Mouse (Mus musculus): ENCODE results near the gene Tcf7l1. TPM values are rescaled to one million over a fixed set of nuclear protein-coding genes. Genes with fewer than 3 reads are reported as not detected.
A peak's percentile ranks its signal among the peaks of the same experiment; 100 is the strongest.

Gene Tcf7l1
- total RNA-seq, 2 experiments from 2014 or later = 4.9 to 7.5 TPM

GRCm38 (mm10) chr6:72710897-72711507, 78.1 kb downstream of the Tcf7l1 start:
- TF ChIP-seq CTCF (IDR thresholded peaks at IDR 0.05) = no peak
- no peak for DNase-seq
- intact Hi-C loops (cut with DNase I) = no loop called here
- H3K27ac ChIP-seq = no peak overlapping the region
- H3K4me3 ChIP-seq = no peak overlapping the region

- intact Hi-C loops (cut with DNase I) = no loop called here
- no peak for DNase-seq
These were observed 89.5 kb downstream of the Tcf7l1 start for GRCm38 (mm10) chr6:72699467-72700126.

DNA sequence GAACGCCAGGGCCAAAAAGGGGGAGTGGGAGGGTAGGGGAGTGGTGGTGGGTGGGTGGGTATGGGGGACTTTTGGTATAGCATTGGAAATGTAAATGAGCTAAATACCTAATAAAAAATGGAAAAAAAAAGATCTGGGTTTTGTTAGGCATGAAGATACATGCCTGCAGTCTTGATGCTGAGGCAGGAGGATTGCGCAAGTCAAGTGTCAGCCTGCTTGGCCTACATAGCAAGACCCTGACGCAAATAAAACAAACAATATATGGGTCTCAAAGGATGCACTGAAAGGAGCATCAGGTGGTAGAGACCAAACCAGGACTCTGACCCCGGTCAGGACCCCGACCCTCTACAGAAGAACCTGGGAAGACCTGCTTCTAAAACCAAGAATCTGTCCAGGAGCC, 90.5 kb downstream of the Tcf7l1 start:
- no peak for DNase-seq
- intact Hi-C loops (cut with DNase I) = no loop called here
- H3K27ac ChIP-seq = no peak overlapping the region
- H3K4me3 ChIP-seq = no peak overlapping the region
- no peak for TF ChIP-seq CTCF (IDR thresholded peaks at IDR 0.05)

More at GRCm38 (mm10) chr6:72699467-72700126, 89.5 kb downstream of the Tcf7l1 start:
- no peak overlapping the region for H3K27ac ChIP-seq
- H3K4me3 ChIP-seq = no peak overlapping the region
- TF ChIP-seq CTCF (IDR thresholded peaks at IDR 0.05) = no peak

- no peak overlapping the region for H3K4me3 ChIP-seq
- DNase-seq = no peak
- intact Hi-C loops (cut with DNase I) = no loop called here
- no peak for TF ChIP-seq CTCF (IDR thresholded peaks at IDR 0.05)
- H3K27ac ChIP-seq = no peak overlapping the region
These were observed 92.3 kb downstream of the Tcf7l1 start for GRCm38 (mm10) chr6:72696601-72697335.

DNA sequence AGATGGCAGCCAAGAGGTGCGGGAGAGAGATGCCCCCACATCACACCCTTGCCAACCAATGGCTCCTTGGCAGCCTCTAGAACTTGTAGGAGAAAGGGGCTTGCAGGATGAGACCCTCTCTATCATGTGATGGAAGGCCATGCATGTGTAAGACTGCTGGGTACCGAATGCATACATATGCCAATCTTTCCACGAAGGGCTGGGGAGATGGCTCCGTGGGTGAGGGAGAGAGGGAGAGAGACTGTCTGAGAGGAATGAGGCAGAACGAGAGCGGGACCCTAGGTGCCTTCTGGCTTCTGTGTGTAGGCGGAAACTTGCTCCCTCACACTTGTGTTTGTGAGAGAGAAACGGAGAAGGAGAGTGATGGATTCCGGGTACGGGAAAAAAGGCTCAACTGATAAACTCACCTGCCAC, 94.3 kb downstream of the Tcf7l1 start:
- Histone ChIP-seq H3K4me3 (no peak overlapping the region), H3K27ac (peak overlapping the region; percentile 72)
- no peak for TF ChIP-seq CTCF (IDR thresholded peaks at IDR 0.05)
- no peak for DNase-seq
- intact Hi-C loops (cut with DNase I) = loop anchor here (5.0 kb wide), 1 partner anchor 93 kb away; the partner anchor contains the start of gene Tcf7l1

DNA sequence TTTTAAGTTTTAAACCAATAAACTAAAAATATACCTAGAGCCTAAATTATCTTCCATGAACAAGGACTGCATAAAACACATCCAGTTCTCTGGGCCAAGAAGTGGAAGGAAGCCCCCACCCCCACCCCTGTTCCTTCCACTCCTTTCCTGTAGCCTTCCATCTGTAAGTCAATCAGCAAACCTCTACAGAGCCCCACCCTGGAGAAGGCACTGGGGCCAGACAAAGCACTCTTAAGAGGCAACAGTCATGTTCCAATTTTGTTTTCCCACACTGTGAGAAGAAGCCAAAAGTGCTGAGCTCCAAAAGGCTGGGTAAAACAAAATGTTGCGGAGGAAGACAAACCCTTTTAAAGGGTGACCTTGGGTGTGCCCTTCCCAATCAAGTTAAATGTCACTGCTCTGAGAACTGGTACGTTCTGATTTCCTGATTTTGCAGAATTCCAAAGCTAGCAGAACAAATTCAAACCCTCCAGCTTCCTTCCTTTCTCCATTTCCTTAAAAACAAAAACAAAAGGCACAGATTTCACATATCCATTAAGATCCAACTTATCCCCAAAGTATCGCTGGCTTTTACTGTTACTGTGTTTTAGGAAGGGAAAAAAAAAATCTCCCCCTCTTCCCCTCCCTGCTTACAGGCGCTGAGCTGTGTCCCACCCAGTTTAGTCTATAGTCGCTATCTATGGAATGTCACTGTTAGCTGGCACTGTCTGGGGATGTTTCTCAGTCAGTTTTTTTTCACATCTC, 94.8 kb downstream of the Tcf7l1 start:
- no peak for TF ChIP-seq CTCF (IDR thresholded peaks at IDR 0.05)
- intact Hi-C loops (cut with DNase I) = loop anchor here (5.0 kb wide), 1 partner anchor 93 kb away; the partner anchor contains the start of gene Tcf7l1
- Histone ChIP-seq H3K4me3 (no peak overlapping the region), H3K27ac (peak overlapping the region; percentile 72)
- DNase-seq = no peak

GRCm38 (mm10) chr6:72692469-72692868, 96.6 kb downstream of the Tcf7l1 start:
- no peak overlapping the region for H3K4me3 ChIP-seq
- H3K27ac ChIP-seq = peak overlapping the region; percentile 72; the same call in 1 of the 2 replicates
- DNase-seq = no peak
- intact Hi-C loops (cut with DNase I) = loop anchor here (5.0 kb wide), 1 partner anchor 95 kb away; the partner anchor contains the start of gene Tcf7l1
- TF ChIP-seq CTCF (IDR thresholded peaks at IDR 0.05) = no peak

DNA sequence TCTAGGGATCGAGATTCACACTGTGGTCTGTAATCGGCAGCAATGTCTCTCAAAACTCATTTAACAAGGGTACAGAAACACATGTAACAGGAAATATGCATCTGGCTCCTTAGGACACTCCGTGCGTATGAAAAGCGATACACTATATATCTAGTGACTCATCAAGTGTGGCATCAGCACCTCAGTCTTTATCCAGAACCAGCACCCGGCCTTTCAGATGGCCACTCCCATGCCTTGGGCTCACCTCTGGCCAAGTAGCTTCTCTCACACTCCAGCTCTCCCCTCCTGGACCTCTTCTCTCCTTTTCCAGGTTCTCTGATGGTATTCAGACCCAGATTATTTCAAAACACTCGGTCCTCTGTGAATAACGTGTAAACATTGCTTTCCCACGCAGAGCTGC, 97.5 kb downstream of the Tcf7l1 start:
- intact Hi-C loops (cut with DNase I) = loop anchor here (5.0 kb wide), 1 partner anchor 96 kb away; the partner anchor contains the start of gene Tcf7l1
- no peak for DNase-seq
- TF ChIP-seq CTCF (IDR thresholded peaks at IDR 0.05) = no peak
- Histone ChIP-seq H3K27ac (no peak overlapping the region), H3K4me3 (no peak overlapping the region)

DNA sequence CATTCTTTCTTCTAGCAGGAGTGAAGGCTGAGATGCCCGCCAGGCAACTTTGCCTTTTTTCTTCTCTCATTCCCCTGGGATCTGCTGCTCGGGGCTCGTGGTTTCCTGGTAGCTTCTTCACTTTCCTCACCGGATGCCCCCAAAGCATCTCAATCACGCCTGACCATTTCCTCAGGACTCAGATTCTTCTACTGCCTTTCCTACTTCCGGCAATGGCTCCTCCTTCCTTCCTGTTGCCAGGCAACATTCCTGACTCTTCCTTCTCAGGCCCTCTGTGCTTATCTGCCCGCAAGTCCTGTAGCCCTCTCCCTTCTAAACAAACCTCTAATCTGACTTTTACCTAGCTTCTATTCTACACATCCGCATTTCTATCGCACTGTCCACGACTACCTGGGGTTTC, 98.5 kb downstream of the Tcf7l1 start:
- intact Hi-C loops (cut with DNase I) = loop anchor here (5.0 kb wide), 1 partner anchor 97 kb away; the partner anchor contains the start of gene Tcf7l1
- peak overlapping the region; percentile 88 for H3K27ac ChIP-seq
- TF ChIP-seq CTCF (IDR thresholded peaks at IDR 0.05) = no peak
- DNase-seq = no peak
- H3K4me3 ChIP-seq = peak overlapping the region; percentile 59

GRCm38 (mm10) chr6:72690001-72690400, 99.1 kb downstream of the Tcf7l1 start:
- Histone ChIP-seq H3K27ac (peak overlapping the region; percentile 88), H3K4me3 (peak overlapping the region; percentile 59)
- peak; percentile 90 for DNase-seq
- no peak for TF ChIP-seq CTCF (IDR thresholded peaks at IDR 0.05)
- intact Hi-C loops (cut with DNase I) = loop anchor here (5.0 kb wide), 1 partner anchor 97 kb away; the partner anchor contains the start of gene Tcf7l1

GRCm38 (mm10) chr6:72689046-72689445, 100.0 kb downstream of the Tcf7l1 start:
- intact Hi-C loops (cut with DNase I) = no loop called here
- DNase-seq = no peak
- TF ChIP-seq CTCF (IDR thresholded peaks at IDR 0.05) = no peak

GRCm38 (mm10) chr6:72685165-72685564, 103.9 kb downstream of the Tcf7l1 start:
- H3K27ac ChIP-seq = peak overlapping the region; percentile 43
- intact Hi-C loops (cut with DNase I) = no loop called here
- H3K4me3 ChIP-seq = no peak overlapping the region
- peak; percentile 34 for DNase-seq
- TF ChIP-seq CTCF (IDR thresholded peaks at IDR 0.05) = no peak

More at GRCm38 (mm10) chr6:72689046-72689445, 100.0 kb downstream of the Tcf7l1 start:
- Histone ChIP-seq H3K27ac (no peak overlapping the region), H3K4me3 (no peak overlapping the region)
